Mouse (Mus musculus): Measurements from ENCODE around the gene Gps2.

DNA sequence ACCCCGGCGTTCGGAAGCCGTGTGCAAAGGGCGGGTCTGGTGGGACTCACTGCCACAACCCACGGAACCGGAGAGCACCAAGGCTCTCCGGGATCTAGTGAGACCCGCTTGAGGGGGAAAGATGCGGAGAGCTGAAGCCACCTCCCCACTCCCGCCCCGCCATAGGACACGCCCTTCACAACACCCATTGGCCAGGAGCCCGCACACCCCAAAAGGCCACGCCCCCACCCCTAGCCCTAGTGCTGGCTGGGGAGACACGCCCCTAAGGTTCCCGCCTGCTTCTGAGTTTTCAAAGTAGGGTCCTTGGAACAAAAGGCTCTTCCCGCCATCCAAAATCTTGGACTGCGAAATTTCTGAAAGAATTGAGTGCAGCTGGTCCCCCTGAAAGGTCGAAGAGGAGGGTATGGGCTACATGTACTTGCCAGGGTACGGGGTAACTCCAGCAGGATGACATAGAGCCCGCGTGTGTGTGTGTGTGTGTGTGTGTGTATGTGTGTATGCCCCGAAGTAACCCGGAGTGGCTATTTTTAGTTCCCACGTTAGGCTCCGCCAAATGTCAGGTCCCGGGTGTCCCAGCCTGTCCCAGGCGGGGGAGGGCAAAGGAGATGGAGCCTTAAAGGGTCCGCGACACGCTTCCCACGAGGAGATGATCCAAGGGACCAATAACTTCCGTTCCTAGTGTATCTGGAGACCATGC, 34.5 kb downstream of the Gps2 start, which contains the start of gene Slc2a4:
- TF ChIP-seq GATA1 (IDR thresholded peaks at IDR 0.05; ENCODE audit: borderline replicate concordance, low read length) (no peak), FLI1 (IDR thresholded peaks at IDR 0.05; ENCODE audit: low read length) (no peak)
